14 mouse cellular contexts compared by ENCODE assay signal in genomic region chr11:60032586-60033430, GRCm38 (mm10). TPM values are rescaled to one million over a fixed set of nuclear protein-coding genes. Genes with fewer than 3 reads are reported as not detected.
A peak's percentile ranks its signal among the peaks of the same experiment; 100 is the strongest.
DNase-seq lines count a peak whose midpoint lies in the region; ATAC-seq and TF ChIP-seq lines count a peak whose summit lies in the region.
"Had no signal": no experiment of that assay in that cellular context is flagged by ENCODE, and none has a peak within 500 bp of the region (broad histone marks: within the 10 kb centered on the region; RNA-seq: fewer than 3 reads in every experiment).

No protein-coding gene starts in this region.

- H3K9ac ChIP-seq in liver, adult 2 months (ENCODE audit: low read depth, low read length) = no peak overlapping the region
- no peak overlapping the region for H3K9ac ChIP-seq in liver, embryonic 12.5 days
- H3K9ac ChIP-seq: forebrain, embryonic 15.5 days; heart, embryonic 15.5 days; liver, embryonic 15.5 days had no signal

- no peak overlapping the region for H3K4me3 ChIP-seq in liver, adult 2 months (ENCODE audit: insufficient read depth, low read depth, low read length)
- H3K4me3 ChIP-seq in liver, embryonic 12.5 days = no peak overlapping the region
- no peak overlapping the region for H3K4me3 ChIP-seq in thymus, adult 2 months (ENCODE audit: control insufficient read depth, insufficient read depth, low read length)
- H3K4me3 ChIP-seq in heart, embryonic 10.5 days = no peak overlapping the region
- H3K4me3 ChIP-seq: forebrain, embryonic 15.5 days; heart, embryonic 15.5 days; liver, embryonic 15.5 days had no signal

- ATAC-seq in liver, embryonic 12.5 days = no peak
- ATAC-seq: forebrain, embryonic 15.5 days had no signal

- TF ChIP-seq CTCF in liver, adult 2 months (IDR thresholded peaks at IDR 0.05; ENCODE audit: low read depth, low read length) = no peak
- no peak for TF ChIP-seq CTCF in thymus, adult 2 months (IDR thresholded peaks at IDR 0.05; ENCODE audit: borderline replicate concordance, control insufficient read depth, extremely low read depth, insufficient read depth, low read length, poor library complexity)

- H3K27ac ChIP-seq in liver, adult 2 months (replicated peaks; ENCODE audit: insufficient read depth, low read depth, low read length) = peak overlapping the region; percentile 21; the same call in 1 of the 2 replicates
- no peak overlapping the region for H3K27ac ChIP-seq in liver, embryonic 12.5 days
- peak overlapping the region; percentile 98 for H3K27ac ChIP-seq in thymus, adult 2 months (ENCODE audit: control insufficient read depth, insufficient read depth, low read length)
- no peak overlapping the region for H3K27ac ChIP-seq in heart, embryonic 10.5 days
- H3K27ac ChIP-seq: forebrain, embryonic 15.5 days; heart, embryonic 15.5 days; liver, embryonic 15.5 days had no signal

- no peak overlapping the region for H3K4me2 ChIP-seq in liver, embryonic 12.5 days
- H3K4me2 ChIP-seq: forebrain, embryonic 15.5 days; heart, embryonic 15.5 days; liver, embryonic 15.5 days had no signal

- no peaks in the 10 kb centered on the region for H3K9me3 ChIP-seq in liver, embryonic 12.5 days (replicated peaks)
- no peaks in the 10 kb centered on the region for H3K9me3 ChIP-seq in heart, embryonic 10.5 days
- H3K9me3 ChIP-seq: forebrain, embryonic 15.5 days; heart, embryonic 15.5 days; liver, embryonic 15.5 days had no signal

- peaks cover 38% of the 10 kb centered on the region for H3K4me1 ChIP-seq in liver, adult 2 months (ENCODE audit: control insufficient read depth, insufficient read depth, low read length)
- peaks cover 8% of the 10 kb centered on the region; the same call in 1 of the 2 replicates for H3K4me1 ChIP-seq in liver, embryonic 12.5 days
- H3K4me1 ChIP-seq in thymus, adult 2 months (replicated peaks; ENCODE audit: control insufficient read depth, insufficient read depth, low read length) = peaks cover 58% of the 10 kb centered on the region
- peaks cover 60% of the 10 kb centered on the region for H3K4me1 ChIP-seq in heart, embryonic 10.5 days

- 54% methylated on average over 6 of the region's 6 CpGs for WGBS in liver, adult 2 months
- 70% methylated on average over 6 of the region's 6 CpGs for WGBS in liver, embryonic 12.5 days (ENCODE audit: insufficient replicate concordance)
- 28% methylated on average over 6 of the region's 6 CpGs for WGBS in thymus, adult 2 months
- 80% methylated on average over 6 of the region's 6 CpGs for WGBS in heart, embryonic 10.5 days

- H3K36me3 ChIP-seq in liver, adult 2 months (ENCODE audit: control insufficient read depth, insufficient read depth, low read length) = no peaks in the 10 kb centered on the region; the same call in 1 of the 2 replicates
- no peaks in the 10 kb centered on the region for H3K36me3 ChIP-seq in liver, embryonic 12.5 days
- no peaks in the 10 kb centered on the region for H3K36me3 ChIP-seq in thymus, adult 2 months (ENCODE audit: control insufficient read depth, insufficient read depth, low read length)
- H3K36me3 ChIP-seq in heart, embryonic 10.5 days = no peaks in the 10 kb centered on the region
- H3K36me3 ChIP-seq: forebrain, embryonic 15.5 days; heart, embryonic 15.5 days; liver, embryonic 15.5 days had no signal

- no peaks in the 10 kb centered on the region for H3K27me3 ChIP-seq in liver, adult 2 months (ENCODE audit: control insufficient read depth, insufficient read depth, low read length)
- no peaks in the 10 kb centered on the region for H3K27me3 ChIP-seq in liver, embryonic 12.5 days (replicated peaks)
- no peaks in the 10 kb centered on the region; the same call in 1 of the 2 replicates for H3K27me3 ChIP-seq in thymus, adult 2 months (ENCODE audit: control insufficient read depth, insufficient read depth, low read length)
- H3K27me3 ChIP-seq in heart, embryonic 10.5 days (ENCODE audit: insufficient read depth, poor library complexity, severe bottlenecking) = 0 out of 2 replicates have a peak, but pooled peaks cover 3% of the 10 kb centered on the region
- H3K27me3 ChIP-seq: forebrain, embryonic 15.5 days; heart, embryonic 15.5 days; liver, embryonic 15.5 days had no signal

- DNase-seq in adrenal gland, postnatal 14 days = peak; percentile 53
- DNase-seq in adrenal gland, postnatal 4 days (ENCODE audit: low spot score in 2 of 2) = no peak
- DNase-seq in liver, adult 2 months (ENCODE audit: extremely low read depth, low read depth, low spot score) = no peak
- peak; percentile 61 to 73 for DNase-seq in frontal cortex, postnatal 36 days (ENCODE audit: low spot score in 2 of 2)
- DNase-seq in thymus, adult 2 months = peak; percentile 51
- no peak for DNase-seq in heart, embryonic 10.5 days (ENCODE audit: low spot score)
- no peak for DNase-seq in urinary bladder, postnatal 4 days (ENCODE audit: low spot score in 2 of 2)
- DNase-seq: B cell, adult 2 months; cerebellum, adult 9-11 months; kidney, postnatal 14 days had no signal

- no peak for TF ChIP-seq POLR2A in liver, adult 2 months (IDR thresholded peaks at IDR 0.05; ENCODE audit: extremely low read depth, insufficient read depth, low read length)
- 0 out of 2 replicates have a peak, but pooled peaks have one; percentile 17 for TF ChIP-seq POLR2A in thymus, adult 2 months (IDR thresholded peaks at IDR 0.05; ENCODE audit: control insufficient read depth, extremely low read depth, insufficient read depth, low read length, poor library complexity)

- H3K79me2 ChIP-seq in liver, adult 2 months (ENCODE audit: control insufficient read depth, insufficient read depth, low read length) = peaks cover 22% of the 10 kb centered on the region; the same call in 1 of the 2 replicates

RNA-seq across cellular contexts. Expression of gene Pemt, which starts 13.5 kb away (rescaled TPM):
- 16.4 and 69.4 TPM in 2 replicates for total RNA-seq in adrenal gland, postnatal 14 days (2021)
- total RNA-seq in adrenal gland, postnatal 4 days (2021) = 10 to 100 TPM in 1 of 2 experiments, 1 to 10 TPM in 1; 7.3 to 54.5 TPM
- total RNA-seq in liver, adult 2 months (2014; rRNA removed) = 432 and 472 TPM in 2 replicates
- 1,369 and 1,396 TPM in 2 replicates for polyA plus RNA-seq in liver, adult 2 months (2012; rRNA removed)
- polyA plus RNA-seq in liver, embryonic 12.5 days (2016; fragmentation: Nextera tagmentation; extraction: Ambion mirVana) = 7.3 and 8.1 TPM in 2 replicates
- polyA plus RNA-seq in thymus, adult 2 months (2012; rRNA removed) = 10.6 and 10.7 TPM in 2 replicates
- 11.6 and 18.2 TPM in 2 replicates for polyA plus RNA-seq in heart, embryonic 10.5 days (2016; fragmentation: Nextera tagmentation; extraction: Ambion mirVana)

Comparison
In these comparisons a context has a peak if more than half of its experiments do, and no peak if none do; other contexts are left out.
1. DNase-seq: peak in adrenal gland, postnatal 14 days (single experiment), frontal cortex, postnatal 36 days (2 of 2) and thymus, adult 2 months (single experiment); none in adrenal gland, postnatal 4 days (0 of 2), liver, adult 2 months (single experiment), heart, embryonic 10.5 days (single experiment) and urinary bladder, postnatal 4 days (0 of 2).
2. H3K27ac ChIP-seq: peak in liver, adult 2 months (single experiment) and thymus, adult 2 months (single experiment); none in liver, embryonic 12.5 days (single experiment) and heart, embryonic 10.5 days (single experiment).
3. RNA of gene Pemt, which starts 13.5 kb away (polyA plus RNA-seq): 1,369 to 1,396 TPM in liver, adult 2 months; 11.6 to 18.2 TPM in heart, embryonic 10.5 days, 10.6 to 10.7 TPM in thymus, adult 2 months and 7.3 to 8.1 TPM in liver, embryonic 12.5 days; every median in the first group is over 10 times any median in the second.